Mouse (Mus musculus) ES-E14 (cell line): ENCODE results near the gene Baiap2. TPM values are rescaled to one million over a fixed set of nuclear protein-coding genes. Genes with fewer than 3 reads are reported as not detected.

ENCODE experiments used
- DNase-seq: peaks from one replicate; pipeline ENCODE4 v3.0.0-alpha.2; 2013; ENCODE audit warnings: low read depth, low spot score
- H3K27ac ChIP-seq: 2 replicates; pipeline ENCODE4 v1.5.1; 2012; ENCODE audit warnings: low read depth, mild to moderate bottlenecking, low read length, moderate library complexity, mixed read lengths; ENCODE audit not compliant: poor library complexity, insufficient read depth, severe bottlenecking
- H3K36me3 ChIP-seq: 2 replicates; pipeline ENCODE4 v1.6.1; 2012; ENCODE audit warnings: mild to moderate bottlenecking, low read length, moderate library complexity, mixed read lengths; ENCODE audit not compliant: control insufficient read depth, poor library complexity, insufficient read depth, severe bottlenecking
- H3K4me1 ChIP-seq, 2 experiments: fragments of 150-350 bp in 1 of 2; sonication (generic) in 1 of 2; 2 replicates each; pipeline ENCODE4 v1.6.1; 2012; ENCODE audit warnings: low read length in 2 of 2, mild to moderate bottlenecking in 1 of 2, mixed read lengths in 1 of 2; ENCODE audit not compliant: control insufficient read depth in 2 of 2, insufficient read depth in 2 of 2, poor library complexity in 1 of 2
- H3K4me3 ChIP-seq, 2 experiments: fragments of 150-350 bp in 1 of 2; sonication (generic) in 1 of 2; 2 replicates each; pipeline ENCODE4 v1.5.1; 2012; ENCODE audit warnings: low read length in 2 of 2, low read depth in 1 of 2, mild to moderate bottlenecking in 1 of 2, mixed read lengths in 1 of 2; ENCODE audit not compliant: insufficient read depth in 1 of 2, poor library complexity in 1 of 2, severe bottlenecking in 1 of 2
- H3K9ac ChIP-seq: 2 replicates; pipeline ENCODE4 v1.6.1; 2012; ENCODE audit warnings: low read depth, mild to moderate bottlenecking, low read length, mixed read lengths; ENCODE audit not compliant: poor library complexity, insufficient read depth, severe bottlenecking
- H3K9me3 ChIP-seq: fragments of 150-350 bp; sonication (generic); 2 replicates; pipeline ENCODE4 v1.6.1; 2012; ENCODE audit warnings: low read depth, mild to moderate bottlenecking, low read length; ENCODE audit not compliant: control insufficient read depth, insufficient read depth
- CHD2 ChIP-seq: IDR thresholded peaks from 2 replicates; pipeline ENCODE4 v1.6.1; 2014; ENCODE audit warnings: mild to moderate bottlenecking, low read depth, low read length, inconsistent platforms
- HCFC1 ChIP-seq: IDR thresholded peaks from 2 replicates; pipeline ENCODE4 v1.6.1; 2012; ENCODE audit warnings: low read length, inconsistent platforms, borderline replicate concordance; ENCODE audit not compliant: insufficient read depth
- MAFK ChIP-seq: IDR thresholded peaks from 2 replicates; pipeline ENCODE4 v1.6.1; 2014; ENCODE audit warnings: mild to moderate bottlenecking, low read depth, low read length, inconsistent platforms; ENCODE audit not compliant: insufficient read depth
- ZC3H11A ChIP-seq: IDR thresholded peaks from 2 replicates; pipeline ENCODE4 v1.6.1; 2012; ENCODE audit warnings: low read depth, mild to moderate bottlenecking, inconsistent platforms, low read length, borderline replicate concordance
- ZNF384 ChIP-seq: IDR thresholded peaks from 2 replicates; pipeline ENCODE4 v1.6.1; 2012; ENCODE audit warnings: low read depth, low read length, inconsistent platforms
- in situ Hi-C, 2 experiments: fragments of 600-800 bp; cut with MboI; formaldehyde crosslinking; loops; one replicate each; pipeline ENCODE4 v1.15.1; 2025; ENCODE audit warnings: low sequenced_read_pairs in 2 of 2, inconsistent platforms in 1 of 2; ENCODE audit not compliant: unreplicated experiment in 2 of 2
- total RNA-seq: library from RNA; depleted of rRNA; stranded (reverse); fragments of 300-350 nt; gene quantifications from 2 replicates; pipeline ENCODE4 v1.2.3, GENCODE M21; 2012

The Baiap2 gene
- total RNA-seq, 1 experiment = 23.3 TPM

GRCm38 (mm10) chr11:120026941-120027340, 84.4 kb downstream of the Baiap2 start:
- H3K9me3 ChIP-seq = no peaks in the 10 kb centered on the region
- TF ChIP-seq CHD2 = no peak
- TF ChIP-seq MAFK = no peak
- TF ChIP-seq ZC3H11A = no peak
- TF ChIP-seq HCFC1 = no peak
- TF ChIP-seq ZNF384 = no peak
- H3K36me3 ChIP-seq = no peaks in the 10 kb centered on the region
- in situ Hi-C loops = no loop called here
- H3K4me3 ChIP-seq = no peak overlapping the region
- peaks cover 2 to 13% of the 10 kb centered on the region in 2 experiments; a peak in 2 of 4 replicates for H3K4me1 ChIP-seq
- no peak overlapping the region for H3K27ac ChIP-seq
- DNase-seq = no peak
- H3K9ac ChIP-seq = no peak overlapping the region

DNA sequence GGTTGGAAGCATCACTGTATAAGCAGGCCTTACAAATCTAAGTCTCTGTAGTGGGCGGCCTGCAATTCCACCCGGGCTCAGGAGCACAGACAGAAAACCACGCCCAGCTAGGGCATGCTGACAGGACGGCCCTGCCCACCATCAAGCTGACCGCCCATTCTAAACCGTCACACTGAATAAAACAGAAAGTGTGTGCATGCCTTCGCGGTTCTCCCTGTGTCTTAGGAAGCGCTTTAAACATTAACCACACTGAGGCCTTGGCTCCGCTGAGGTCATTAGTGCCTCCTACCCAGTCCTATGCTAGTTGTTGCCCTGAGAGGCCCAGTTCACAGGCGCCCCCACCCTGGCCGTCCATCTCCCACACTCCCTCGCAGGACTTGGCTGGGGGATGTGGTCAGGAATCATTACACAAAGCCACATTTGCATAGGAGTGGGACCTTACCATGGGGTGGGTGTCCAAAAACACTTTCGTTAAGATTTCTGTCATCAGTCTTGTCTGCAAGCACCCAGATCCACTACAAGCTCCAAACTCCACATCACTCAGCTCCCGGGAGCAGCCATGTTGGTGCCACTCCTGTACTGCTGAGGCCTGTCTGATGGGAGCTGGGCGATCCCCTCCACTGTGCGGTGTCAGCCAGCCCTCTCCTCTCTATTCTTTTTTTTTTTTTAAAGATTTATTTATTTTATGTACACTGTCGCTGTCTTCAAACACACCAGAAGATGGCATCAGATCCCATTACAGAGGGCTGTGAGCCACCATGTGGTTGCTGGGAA, 85.9 kb downstream of the Baiap2 start:
- Histone ChIP-seq H3K27ac (no peak overlapping the region), H3K4me3 (no peak overlapping the region), H3K9ac (peak overlapping the region; percentile 8; the same call in 1 of the 2 replicates), H3K4me1 (peaks cover 2 to 13% of the 10 kb centered on the region in 2 experiments; a peak in 2 of 4 replicates), H3K9me3 (no peaks in the 10 kb centered on the region), H3K36me3 (no peaks in the 10 kb centered on the region)
- no peak for TF ChIP-seq ZNF384
- no peak for TF ChIP-seq HCFC1
- TF ChIP-seq ZC3H11A = no peak
- no peak for TF ChIP-seq CHD2
- TF ChIP-seq MAFK = no peak
- no peak for DNase-seq
- in situ Hi-C loops = no loop called here

- no peaks in the 10 kb centered on the region for H3K9me3 ChIP-seq
- TF ChIP-seq ZC3H11A = no peak
- TF ChIP-seq HCFC1 = no peak
- no peak for TF ChIP-seq MAFK
- TF ChIP-seq ZNF384 = no peak
- no peak for TF ChIP-seq CHD2
- peaks cover 2 to 13% of the 10 kb centered on the region in 2 experiments; a peak in 2 of 4 replicates for H3K4me1 ChIP-seq
- H3K36me3 ChIP-seq = no peaks in the 10 kb centered on the region
- no peak overlapping the region for H3K9ac ChIP-seq
- no peak overlapping the region for H3K4me3 ChIP-seq
- in situ Hi-C loops = no loop called here
- H3K27ac ChIP-seq = no peak overlapping the region
- no peak for DNase-seq
Observed at GRCm38 (mm10) chr11:120029431-120030144, 87.0 kb downstream of the Baiap2 start.

DNA sequence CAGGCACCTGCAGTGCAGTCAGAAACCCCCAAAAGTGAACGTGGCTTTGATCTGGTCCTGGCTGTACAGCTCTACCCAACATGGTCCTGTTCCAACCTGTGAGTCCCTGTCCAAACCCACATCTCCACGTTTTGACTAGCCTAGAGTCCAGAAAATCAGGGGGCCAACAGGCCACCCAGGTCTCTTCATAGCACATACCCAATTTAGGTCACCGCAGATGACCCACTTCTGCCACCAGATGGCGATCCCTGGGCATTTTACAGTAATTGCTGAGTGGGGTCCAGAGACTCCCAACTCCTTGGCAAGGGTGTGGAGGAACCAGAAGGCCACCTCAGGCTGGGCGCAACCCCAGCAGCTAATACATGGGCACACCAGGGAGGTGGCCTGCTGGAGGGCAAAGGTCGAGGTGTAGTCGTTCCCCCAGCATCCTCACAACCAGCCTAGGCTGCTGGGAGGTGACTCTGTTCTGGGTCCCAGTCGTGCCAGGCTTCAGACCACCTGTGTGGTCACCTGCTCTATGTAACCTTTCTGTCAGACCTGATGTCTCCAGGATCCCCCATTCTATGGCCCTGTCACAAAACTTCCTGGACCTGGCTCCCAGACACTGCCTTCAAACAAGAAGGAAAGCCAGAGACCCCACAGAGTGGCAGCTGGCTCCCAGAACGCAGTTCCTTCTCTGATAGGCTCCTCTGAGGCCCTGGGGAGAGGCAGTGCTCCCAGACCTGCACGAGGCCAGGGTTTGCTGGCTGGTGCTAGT, 87.8 kb downstream of the Baiap2 start:
- DNase-seq = no peak
- Histone ChIP-seq H3K36me3 (no peaks in the 10 kb centered on the region), H3K27ac (no peak overlapping the region), H3K9me3 (no peaks in the 10 kb centered on the region), H3K4me1 (peaks cover 2 to 13% of the 10 kb centered on the region in 2 experiments; a peak in 2 of 4 replicates), H3K4me3 (no peak overlapping the region), H3K9ac (no peak overlapping the region)
- in situ Hi-C loops = no loop called here
- TF ChIP-seq MAFK = peak; percentile 45; the same call in 1 of the 2 replicates
- no peak for TF ChIP-seq CHD2
